Mouse (Mus musculus): ENCODE data around the gene Taf12.

DNA sequence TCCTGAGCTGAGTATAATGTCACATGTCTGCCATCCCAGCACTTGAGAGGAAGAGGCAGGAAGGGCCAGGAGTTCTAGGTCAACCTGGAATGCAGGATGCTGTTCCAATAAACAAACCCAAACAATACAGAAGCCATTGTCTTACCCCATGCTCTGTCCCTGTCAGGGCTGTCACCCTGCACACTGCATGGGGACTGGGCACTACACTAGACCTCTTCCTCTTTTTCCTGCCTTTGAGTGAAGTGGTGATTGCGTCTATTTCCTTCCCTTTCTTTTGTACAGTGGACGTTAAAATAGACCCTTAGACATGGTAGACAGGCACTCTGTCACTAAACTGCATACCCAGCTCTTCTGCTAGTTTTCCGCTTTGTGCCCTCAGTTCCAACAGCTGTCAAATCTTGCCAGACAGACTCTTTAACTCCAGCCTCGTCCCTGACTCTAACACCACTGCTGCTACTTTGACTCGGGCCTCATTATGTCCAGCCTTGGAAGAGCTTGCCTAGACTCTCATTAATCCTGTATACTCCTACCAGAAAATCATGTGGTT, 26.7 kb upstream of the Taf12 start:
- TF ChIP-seq GATA1 (IDR thresholded peaks at IDR 0.05; ENCODE audit: borderline replicate concordance, low read length) (no peak), FLI1 (IDR thresholded peaks at IDR 0.05; ENCODE audit: low read length) (no peak)
